Mouse (Mus musculus) cerebellum, adult 11 months (tissue): ENCODE results near the gene Ddr2.
"Not testable (repeated sequence)": the region's sequence is repeated elsewhere in the genome, so short reads cannot be mapped to it uniquely, and the experiment has no call there.

Experiments used
- DNase-seq: peaks from one replicate; pipeline ENCODE4 v3.0.0; 2022

Gene Ddr2

GRCm38 (mm10) chr1:170034961-170035360 lies 75.6 kb downstream of the Ddr2 start:
- DNase-seq, result no peak

GRCm38 (mm10) chr1:170031656-170032055 lies 78.9 kb downstream of the Ddr2 start:
- DNase-seq, result no peak

GRCm38 (mm10) chr1:170014784-170015183 lies 95.8 kb downstream of the Ddr2 start:
- no peak for DNase-seq

GRCm38 (mm10) chr1:170010716-170011505 lies 99.7 kb downstream of the Ddr2 start:
- no peak for DNase-seq

- DNase-seq, result no peak
These were observed 101.3 kb downstream of the Ddr2 start for GRCm38 (mm10) chr1:170009296-170009695.

GRCm38 (mm10) chr1:170008432-170009220 lies 101.9 kb downstream of the Ddr2 start:
- DNase-seq, result no peak

- DNase-seq, result no peak
These were observed 104.0 kb downstream of the Ddr2 start for GRCm38 (mm10) chr1:170006516-170006915.

- no peak for DNase-seq
These were observed 105.3 kb downstream of the Ddr2 start for GRCm38 (mm10) chr1:170005297-170005696.

- not testable (repeated sequence) for DNase-seq
These were observed 116.7 kb downstream of the Ddr2 start for GRCm38 (mm10) chr1:169993901-169994300.

- DNase-seq, result no peak
These were observed 124.4 kb downstream of the Ddr2 start for GRCm38 (mm10) chr1:169986166-169986565.

GRCm38 (mm10) chr1:169977621-169978020 lies 132.9 kb downstream of the Ddr2 start:
- DNase-seq, result no peak

- no peak for DNase-seq
These were observed 138.6 kb downstream of the Ddr2 start for GRCm38 (mm10) chr1:169971998-169972397.

- no peak for DNase-seq
These were observed 139.6 kb downstream of the Ddr2 start for GRCm38 (mm10) chr1:169970936-169971335.

- DNase-seq, result no peak
These were observed 141.1 kb downstream of the Ddr2 start for GRCm38 (mm10) chr1:169969516-169969886.

GRCm38 (mm10) chr1:169968792-169969515 lies 141.6 kb downstream of the Ddr2 start, which contains the start of gene Hsd17b7:
TSS of gene Hsd17b7 (minus strand) at chr1:169969241.
- DNase-seq, result peak; percentile 97

- no peak for DNase-seq
These were observed 157.5 kb downstream of the Ddr2 start for GRCm38 (mm10) chr1:169953106-169953505.

- no peak for DNase-seq
These were observed 157.9 kb downstream of the Ddr2 start for GRCm38 (mm10) chr1:169952636-169953035.

- no peak for DNase-seq
These were observed 159.0 kb downstream of the Ddr2 start for GRCm38 (mm10) chr1:169951561-169951960.

- DNase-seq, result no peak
These were observed 159.9 kb downstream of the Ddr2 start for GRCm38 (mm10) chr1:169950651-169951050.

GRCm38 (mm10) chr1:169949981-169950380 lies 160.6 kb downstream of the Ddr2 start:
- DNase-seq, result no peak

- no peak for DNase-seq
These were observed 161.7 kb downstream of the Ddr2 start for GRCm38 (mm10) chr1:169948866-169949265.

GRCm38 (mm10) chr1:169948280-169948679 lies 162.3 kb downstream of the Ddr2 start:
- no peak for DNase-seq

GRCm38 (mm10) chr1:169947654-169948053 lies 162.9 kb downstream of the Ddr2 start:
- no peak for DNase-seq
